Mouse (Mus musculus) embryonic facial prominence, embryonic 14.5 days (tissue): ENCODE results near the gene Fam163a. TPM values are rescaled to one million over a fixed set of nuclear protein-coding genes. Genes with fewer than 3 reads are reported as not detected.

Source experiments
- polyA plus RNA-seq: library from polyadenylated mRNA; unstranded; fragments of >200 nt; fragmentation: Nextera tagmentation; extraction: Ambion mirVana; gene quantifications from 2 replicates; pipeline ENCODE4 v1.2.1, GENCODE M21; 2014

Gene Fam163a
- polyA plus RNA-seq, 1 experiment from 2014 or later, result 0.64 TPM

Other genes starting within 250 kb of the Fam163a start
- 13.1 and 14.0 TPM in 2 replicates for gene Cep350, start 231.8 kb downstream of the Fam163a start, polyA plus RNA-seq
- 113 and 121 TPM in 2 replicates for gene Tor1aip2, start 169.6 kb downstream of the Fam163a start, polyA plus RNA-seq
- gene Tor1aip1, start 168.5 kb downstream of the Fam163a start, polyA plus RNA-seq, result 44.0 and 44.8 TPM in 2 replicates
- gene Tdrd5, start 98.6 kb upstream of the Fam163a start, polyA plus RNA-seq, result 0.50 and 0.51 TPM in 2 replicates
- gene Nphs2, start 105.7 kb upstream of the Fam163a start, polyA plus RNA-seq, result 0.08 and 0.15 TPM in 2 replicates
- gene Gm2000, start 161.0 kb upstream of the Fam163a start, polyA plus RNA-seq, result 919 and 956 TPM in 2 replicates
- 0.31 and 0.45 TPM in 2 replicates for gene Axdnd1, start 216.1 kb upstream of the Fam163a start, polyA plus RNA-seq